Mouse (Mus musculus) NIH3T3 (cell line): ENCODE measurements around the gene Lingo1.

Experiments
- DNase-seq: peaks from one replicate; pipeline ENCODE4 v3.0.0-alpha.2; 2012; ENCODE audit warnings: low read depth

The Lingo1 gene

GRCm38 (mm10) chr9:56775161-56775934 is 20.9 kb downstream of the Lingo1 start:
- no peak for DNase-seq

- peak; percentile 40 for DNase-seq
Observed at GRCm38 (mm10) chr9:56774231-56774630, 22.0 kb downstream of the Lingo1 start.

- DNase-seq = no peak
Observed at GRCm38 (mm10) chr9:56773666-56774065, 22.6 kb downstream of the Lingo1 start.

DNA sequence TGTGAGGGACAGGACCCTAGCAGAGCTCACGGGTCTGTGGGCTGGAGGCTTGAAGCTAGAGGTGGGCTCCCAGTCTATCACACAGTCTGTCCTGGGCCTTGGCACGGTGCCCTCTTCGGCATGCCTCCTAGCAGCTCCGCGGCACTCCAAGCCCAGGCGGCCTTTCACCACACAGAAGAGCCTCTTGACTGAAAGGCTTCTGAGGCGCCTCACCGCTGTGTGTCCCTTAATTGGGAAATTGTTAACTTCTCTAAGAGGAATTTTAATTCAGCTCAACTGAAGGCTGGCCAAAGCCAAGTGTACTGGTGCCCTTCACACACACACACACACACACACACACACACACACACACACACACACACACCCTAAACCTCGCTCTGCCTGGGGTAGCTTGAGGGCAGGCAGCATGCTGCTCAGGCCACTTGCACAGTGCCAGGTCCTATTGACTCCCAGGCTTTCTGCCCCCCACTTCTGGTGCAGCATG is 28.6 kb downstream of the Lingo1 start:
- DNase-seq = no peak

GRCm38 (mm10) chr9:56766629-56767357 is 29.5 kb downstream of the Lingo1 start:
- no peak for DNase-seq

- DNase-seq = no peak
Observed at GRCm38 (mm10) chr9:56762106-56762562, 34.1 kb downstream of the Lingo1 start.

GRCm38 (mm10) chr9:56757791-56758190 is 38.5 kb downstream of the Lingo1 start:
- DNase-seq = no peak

- DNase-seq = no peak
Observed at GRCm38 (mm10) chr9:56755119-56755518, 41.1 kb downstream of the Lingo1 start.

DNA sequence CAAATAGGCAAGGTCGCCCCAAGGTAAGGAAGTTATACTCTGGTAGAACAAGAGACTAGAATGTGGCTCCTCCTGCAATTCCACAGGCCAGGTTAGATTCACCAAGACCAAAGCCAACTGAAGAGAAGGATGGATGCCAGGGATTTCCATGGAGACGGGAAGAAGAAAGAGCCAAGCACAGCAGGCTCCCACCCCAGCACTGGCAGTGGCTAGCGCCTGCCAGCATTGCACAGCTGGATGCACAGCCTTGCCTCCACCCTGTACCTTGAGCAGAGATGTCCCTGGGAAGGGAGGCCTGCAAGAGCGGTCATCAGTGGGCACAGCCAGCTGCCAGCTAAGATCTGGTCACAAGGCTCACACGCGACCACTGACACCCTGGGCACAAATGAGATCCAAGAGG is 42.9 kb downstream of the Lingo1 start:
- no peak for DNase-seq

GRCm38 (mm10) chr9:56748056-56748455 is 48.2 kb downstream of the Lingo1 start:
- no peak for DNase-seq

- DNase-seq = no peak
Observed at GRCm38 (mm10) chr9:56746926-56747294, 49.4 kb downstream of the Lingo1 start.

DNA sequence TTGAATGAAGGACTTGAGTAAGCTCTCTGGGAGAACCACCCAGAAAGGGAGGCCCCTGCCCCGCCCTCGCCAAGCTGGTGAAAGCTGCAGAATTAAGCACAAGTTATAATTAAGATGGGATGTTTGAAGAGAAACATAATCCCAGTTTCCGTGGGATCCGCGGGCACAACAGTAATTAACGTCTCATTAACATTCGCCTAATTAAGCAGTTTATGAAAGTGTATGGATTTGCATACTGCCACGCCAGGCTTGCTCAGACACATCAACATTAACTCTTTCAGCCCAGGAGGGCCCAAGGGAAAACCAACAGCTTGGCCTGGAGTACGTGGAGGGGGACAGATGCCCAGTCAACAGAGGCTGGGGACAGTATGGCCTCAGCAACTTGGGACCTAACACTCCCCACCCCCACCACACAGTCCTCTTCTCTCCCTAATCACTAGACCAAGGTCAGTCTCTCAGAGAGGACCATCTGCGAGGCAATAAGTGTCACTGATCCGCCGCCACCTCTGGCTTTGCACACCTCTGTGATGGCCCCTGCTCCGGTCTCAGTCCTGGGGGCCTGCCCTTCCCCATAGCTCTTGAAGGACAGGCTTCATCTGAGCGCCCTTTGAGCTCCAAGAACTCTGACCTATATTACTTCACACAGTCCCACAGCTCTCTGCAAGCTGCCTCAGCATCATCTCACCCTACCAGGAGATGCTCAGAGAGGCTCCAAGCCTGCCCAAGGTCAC is 49.9 kb downstream of the Lingo1 start:
- no peak for DNase-seq

GRCm38 (mm10) chr9:56744369-56744768 is 51.9 kb downstream of the Lingo1 start:
- DNase-seq = peak; percentile 44

- no peak for DNase-seq
Observed at GRCm38 (mm10) chr9:56739181-56739737, 57.0 kb downstream of the Lingo1 start.

DNA sequence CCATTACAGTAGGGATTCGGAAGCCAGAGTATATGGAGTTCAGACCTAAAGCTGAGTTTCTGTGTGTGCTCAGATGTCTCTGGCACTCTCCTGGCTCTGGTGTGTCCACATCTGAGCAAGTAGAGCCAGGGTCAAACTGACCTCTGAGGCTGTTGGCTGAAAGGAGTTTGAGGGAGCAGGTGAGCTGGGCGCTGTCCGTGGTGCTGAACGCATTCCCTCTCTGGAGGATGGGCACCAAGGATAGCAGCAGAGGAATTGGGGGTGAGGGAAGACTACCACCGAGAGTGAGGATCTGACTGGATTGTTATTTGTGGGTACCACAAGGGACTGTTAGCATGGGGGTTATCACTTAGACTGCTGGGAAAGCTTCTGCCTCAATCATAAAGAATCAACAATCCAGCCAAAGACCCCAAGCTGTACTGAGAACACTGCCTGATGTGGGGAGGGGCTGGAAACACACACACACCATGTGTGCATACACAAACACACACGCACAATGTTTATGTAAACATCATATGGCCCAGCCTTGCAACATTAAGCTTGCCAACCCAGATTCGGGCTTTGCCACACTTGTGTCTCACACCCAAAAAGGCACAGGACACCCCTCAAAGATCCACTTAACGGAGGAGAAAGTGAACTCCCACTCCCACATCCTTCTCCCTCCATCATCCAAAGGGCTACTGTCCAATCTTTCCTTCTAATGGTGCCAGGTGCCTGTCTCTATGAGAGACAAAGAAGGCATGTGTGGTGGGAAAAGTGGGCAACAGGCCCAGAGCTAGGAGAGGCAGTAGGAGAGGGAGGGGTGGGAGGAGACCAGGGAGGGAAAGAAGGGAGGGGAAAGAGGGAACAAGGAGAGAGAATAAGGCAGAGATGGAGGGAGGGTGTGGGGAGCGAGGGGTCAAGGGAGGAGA is 57.8 kb downstream of the Lingo1 start:
- DNase-seq = peak; percentile 67

DNA sequence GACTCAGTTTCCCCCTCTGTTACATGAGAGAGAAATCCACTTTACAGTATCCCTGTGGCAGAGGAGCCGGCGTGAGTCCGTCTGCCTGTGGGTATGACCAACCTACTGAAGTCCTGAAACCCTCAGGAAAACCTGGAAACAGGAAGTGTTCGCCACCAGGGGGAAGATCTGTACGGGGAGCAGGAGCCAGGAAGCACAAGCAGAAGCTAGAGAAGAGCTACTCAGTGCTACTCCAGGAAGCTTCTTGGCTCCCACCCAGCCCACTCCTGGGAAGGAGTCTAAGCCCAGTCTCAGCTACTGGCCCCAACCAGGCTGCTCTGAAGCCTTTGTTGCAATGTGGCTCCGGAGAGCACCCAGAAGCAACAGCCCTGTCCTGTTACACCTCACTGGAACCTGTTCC is 61.9 kb downstream of the Lingo1 start:
- DNase-seq = no peak

DNA sequence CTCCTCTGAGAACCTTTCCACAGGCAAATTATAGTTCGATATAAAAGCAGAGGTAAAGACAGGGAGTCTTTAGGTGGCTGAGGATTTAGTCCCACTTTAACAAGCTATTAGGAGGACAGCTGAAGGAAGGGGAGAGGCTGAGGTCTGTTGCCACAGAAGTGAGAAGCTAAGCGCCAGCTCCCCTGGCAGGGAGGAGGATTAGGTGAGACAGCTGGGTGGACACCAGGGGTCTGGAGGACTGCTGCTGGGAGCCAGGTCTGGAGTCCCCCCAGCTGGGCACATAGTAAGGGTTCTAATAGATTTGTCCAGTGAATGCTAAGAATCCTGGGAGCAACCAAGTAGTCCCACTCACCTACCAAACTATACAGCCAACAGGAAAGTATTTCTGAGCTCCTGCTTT is 65.3 kb downstream of the Lingo1 start:
- no peak for DNase-seq

DNA sequence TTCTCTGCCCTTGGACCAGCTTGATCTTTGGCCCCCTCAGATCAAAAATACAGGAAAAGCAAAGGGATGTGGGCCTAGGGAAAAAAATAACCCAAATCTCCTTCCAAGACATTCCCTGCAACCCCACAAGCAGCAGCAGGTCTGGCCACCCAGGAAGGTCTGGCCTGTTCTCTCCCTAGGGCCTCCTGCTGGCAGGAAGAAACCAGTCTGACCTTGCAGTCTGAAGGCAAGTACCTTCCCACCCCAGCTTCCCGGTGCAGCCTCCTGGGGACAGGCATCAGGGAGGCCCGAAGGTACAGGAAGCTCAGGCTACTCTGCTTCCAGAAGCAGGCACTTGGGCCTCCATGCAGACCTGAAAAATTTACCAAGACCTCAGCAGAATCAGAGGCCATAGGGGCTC is 67.1 kb downstream of the Lingo1 start:
- DNase-seq = no peak

GRCm38 (mm10) chr9:56727703-56728684 is 68.3 kb downstream of the Lingo1 start:
- DNase-seq = peak; percentile 9

DNA sequence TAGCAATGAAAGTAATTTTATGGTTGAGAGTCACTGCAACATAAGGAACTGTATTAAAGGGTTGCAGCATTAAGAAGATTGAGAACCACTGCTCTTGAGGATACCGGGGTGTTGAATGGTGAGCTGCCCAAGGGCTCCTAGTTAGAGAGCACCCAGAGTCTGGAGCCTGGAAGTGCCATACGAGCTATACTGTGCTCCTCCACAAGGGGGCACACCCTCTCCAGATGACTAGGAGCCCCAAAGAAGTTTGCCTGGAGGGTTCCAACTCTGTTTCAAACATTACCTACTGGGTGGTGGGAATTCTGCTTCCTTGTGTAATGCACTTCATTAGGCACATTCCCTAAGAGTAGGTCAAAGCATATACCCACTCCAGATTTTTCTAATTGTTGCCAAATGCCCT is 70.5 kb downstream of the Lingo1 start:
- DNase-seq = peak; percentile 73
